Mouse (Mus musculus): ENCODE results near the gene Fzr1.

The Fzr1 gene

DNA sequence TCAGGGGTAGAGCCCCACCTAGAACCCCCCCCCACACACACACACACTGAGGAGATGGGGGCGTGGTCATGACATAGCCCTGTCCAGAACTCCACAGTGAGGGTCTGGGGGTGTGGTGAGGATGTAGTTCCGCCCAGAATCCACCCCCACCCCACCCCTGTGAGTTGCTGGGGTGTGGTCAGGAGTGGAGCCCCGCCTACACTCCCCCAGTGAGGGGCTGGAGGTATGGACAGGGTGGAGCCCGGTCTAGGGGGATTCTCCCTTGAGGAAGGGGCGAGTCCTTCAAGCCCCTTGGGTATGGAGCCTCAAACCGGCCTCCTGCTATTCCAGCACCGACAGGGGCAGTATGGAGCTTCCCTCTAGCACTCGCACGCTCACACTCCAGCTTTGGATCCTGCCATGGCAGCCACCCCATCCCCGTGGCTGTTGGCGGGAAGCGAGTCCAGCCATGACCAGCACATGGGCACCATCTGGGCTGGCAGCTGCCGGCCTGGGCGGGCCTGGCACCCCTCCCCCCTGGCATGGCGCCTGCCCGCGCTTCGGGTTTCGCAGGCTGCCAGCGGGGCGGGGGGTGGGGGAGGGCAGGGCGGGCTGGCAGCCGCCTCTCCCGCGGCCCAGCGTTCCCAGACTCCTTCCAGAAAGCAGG, 38.4 kb upstream of the Fzr1 start:
- DNase-seq (ENCODE audit: low read depth) = no peak

DNA sequence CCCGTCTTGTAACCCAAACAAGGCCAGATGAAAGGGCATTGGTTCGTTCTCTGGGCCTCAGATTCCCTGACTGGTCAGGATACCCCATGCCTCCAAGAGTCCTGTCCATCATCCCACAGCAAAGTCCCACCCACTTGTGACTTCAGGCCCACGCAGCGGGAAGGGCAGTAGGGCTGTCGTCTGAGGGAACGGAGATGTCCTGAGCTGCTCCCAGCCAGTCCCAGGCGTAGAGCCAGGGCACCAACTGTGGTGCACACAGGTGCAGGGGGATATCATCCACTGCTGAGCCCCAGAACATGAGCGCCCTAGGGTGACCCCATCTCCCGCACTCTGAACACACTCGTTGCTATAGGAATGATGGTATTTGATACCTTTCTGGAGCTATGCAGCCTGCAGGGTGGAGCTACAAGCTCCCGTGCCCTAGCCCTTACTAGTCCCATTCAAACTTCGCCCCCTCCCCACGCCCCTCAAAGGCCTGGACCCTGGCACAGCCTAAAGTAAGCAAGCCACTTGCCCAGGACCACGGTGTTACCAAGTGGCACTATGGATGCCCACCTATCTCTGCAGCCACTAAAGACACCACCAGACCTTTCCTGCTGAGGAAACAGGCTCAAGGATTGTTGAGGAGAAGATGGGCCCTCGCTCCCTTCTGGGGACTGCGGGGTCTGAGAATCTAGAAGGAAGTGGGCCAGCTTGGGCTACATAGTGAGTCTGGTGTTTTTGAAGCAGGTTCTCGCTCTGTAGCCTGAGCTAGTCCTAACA, 37.4 kb upstream of the Fzr1 start:
- no peak for DNase-seq (ENCODE audit: low read depth)

DNA sequence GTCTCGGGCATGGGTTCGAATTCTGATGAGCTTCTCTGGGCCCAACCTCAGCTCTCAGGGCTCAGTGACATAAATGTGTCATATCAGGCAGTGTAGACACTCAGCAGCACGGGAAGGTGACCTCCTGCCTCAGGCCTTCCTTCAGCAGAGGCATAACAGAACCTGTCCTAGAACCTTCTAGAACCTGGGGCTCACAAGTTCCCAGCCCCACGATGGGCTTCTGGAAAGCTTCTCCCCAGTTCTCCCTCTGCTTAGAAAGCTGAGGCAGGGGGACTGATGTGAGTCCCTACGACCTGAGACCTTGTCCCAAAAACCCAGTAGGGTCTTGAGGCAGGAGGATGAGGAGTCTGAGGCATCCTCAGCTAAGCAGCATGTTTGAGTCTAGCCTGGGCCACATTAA, 36.8 kb upstream of the Fzr1 start:
- DNase-seq (ENCODE audit: low read depth) = no peak

DNA sequence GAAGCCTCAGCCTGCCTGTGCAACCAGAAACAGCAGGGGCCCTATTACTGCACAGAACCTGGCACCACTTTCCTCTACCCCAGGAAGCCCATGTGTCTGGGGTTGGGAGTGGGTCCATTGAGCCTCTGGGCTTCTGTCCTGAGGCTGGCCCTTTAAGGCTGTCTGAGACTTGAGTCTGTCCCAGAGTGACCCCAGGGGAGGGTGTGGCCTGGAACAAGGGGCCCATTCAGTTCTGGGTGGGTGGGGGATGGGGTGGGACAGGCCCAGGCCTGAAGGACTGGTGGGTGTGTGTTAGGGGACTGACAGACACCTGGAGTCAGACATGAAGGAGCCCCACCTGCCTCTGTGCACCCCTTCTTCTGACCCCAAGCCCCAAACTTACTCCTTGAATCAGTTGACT, 36.4 kb upstream of the Fzr1 start:
- no peak for DNase-seq (ENCODE audit: low read depth)

DNA sequence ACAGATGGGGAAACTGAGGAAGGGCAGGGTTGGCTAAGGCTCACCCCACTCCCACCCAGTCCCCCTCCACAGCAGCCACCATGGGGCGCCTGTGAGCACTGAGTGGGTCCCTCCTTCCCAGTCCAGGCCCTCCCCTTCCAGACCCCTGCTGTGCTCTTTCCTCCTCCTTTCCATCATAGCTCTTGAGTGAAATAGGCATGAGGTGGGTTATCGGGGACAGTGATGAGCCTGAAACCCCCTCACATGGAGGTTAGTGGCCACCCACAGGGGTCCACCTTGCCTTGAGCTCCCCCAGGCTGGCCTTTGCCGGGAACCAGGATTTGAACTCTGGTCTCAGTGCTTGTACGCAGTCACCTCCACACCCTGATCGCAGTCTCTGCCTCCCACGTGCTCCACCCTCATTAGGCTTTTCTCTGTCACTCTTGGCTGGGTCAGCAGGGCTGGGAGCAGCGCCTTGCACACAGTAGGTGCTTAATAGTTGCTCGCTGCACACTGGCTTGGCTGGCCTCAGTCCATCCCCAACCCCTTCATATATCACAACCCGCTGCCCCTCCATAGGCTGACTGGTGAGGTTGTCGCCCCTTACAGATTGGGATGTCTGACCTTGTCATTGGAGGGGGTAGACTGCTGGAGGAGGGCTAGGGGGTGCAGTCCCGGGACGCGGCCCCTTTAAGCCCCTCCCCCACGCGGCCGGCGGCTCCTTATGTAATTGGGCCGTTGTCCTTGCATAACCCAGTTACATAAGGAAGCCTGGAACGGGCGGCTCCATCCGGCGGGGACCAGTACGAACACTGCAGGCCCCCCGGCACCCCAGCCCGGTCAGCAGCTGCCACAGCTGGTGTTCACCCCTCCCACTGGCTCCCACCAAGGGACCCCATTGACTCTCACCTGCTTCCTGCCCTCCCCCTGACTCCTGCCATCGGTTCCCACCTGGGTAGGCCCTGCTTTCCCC, 35.3 kb upstream of the Fzr1 start:
- DNase-seq (ENCODE audit: low read depth) = peak; percentile 62

DNA sequence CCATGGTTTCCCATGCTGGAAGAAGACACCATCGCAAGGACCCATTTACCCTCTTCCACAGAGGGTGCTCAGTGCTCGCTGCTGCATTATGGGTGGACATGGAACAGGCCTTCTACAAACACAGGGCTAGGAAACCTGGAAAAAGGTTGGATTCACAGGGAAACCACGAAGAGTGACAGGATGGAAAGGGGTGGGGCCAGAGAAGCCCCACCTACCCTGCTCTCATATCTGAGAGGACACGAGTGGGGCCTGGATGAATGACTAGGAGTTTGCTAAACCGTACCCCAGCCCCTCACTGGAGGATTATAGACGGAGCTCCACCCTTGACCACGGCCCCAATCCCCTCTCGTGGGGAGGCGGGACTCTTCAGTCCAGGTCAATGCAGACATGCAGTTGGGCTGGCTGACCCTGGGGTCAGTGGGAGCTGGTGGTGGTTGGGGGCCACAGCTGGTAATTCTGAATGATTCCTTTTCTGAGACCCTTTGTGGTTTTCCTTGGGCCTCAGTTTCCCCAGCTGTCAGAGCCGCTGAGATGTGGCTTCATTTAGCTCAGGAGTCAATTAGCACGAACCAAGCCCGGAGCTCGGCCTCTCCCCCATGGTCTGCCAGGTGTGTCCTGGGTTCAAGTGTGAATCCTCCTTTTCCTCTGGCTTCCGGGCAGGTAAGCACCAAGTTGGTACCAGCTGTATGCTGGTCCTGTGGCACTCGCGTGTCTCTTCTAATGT, 34.4 kb upstream of the Fzr1 start:
- no peak for DNase-seq (ENCODE audit: low read depth)

DNA sequence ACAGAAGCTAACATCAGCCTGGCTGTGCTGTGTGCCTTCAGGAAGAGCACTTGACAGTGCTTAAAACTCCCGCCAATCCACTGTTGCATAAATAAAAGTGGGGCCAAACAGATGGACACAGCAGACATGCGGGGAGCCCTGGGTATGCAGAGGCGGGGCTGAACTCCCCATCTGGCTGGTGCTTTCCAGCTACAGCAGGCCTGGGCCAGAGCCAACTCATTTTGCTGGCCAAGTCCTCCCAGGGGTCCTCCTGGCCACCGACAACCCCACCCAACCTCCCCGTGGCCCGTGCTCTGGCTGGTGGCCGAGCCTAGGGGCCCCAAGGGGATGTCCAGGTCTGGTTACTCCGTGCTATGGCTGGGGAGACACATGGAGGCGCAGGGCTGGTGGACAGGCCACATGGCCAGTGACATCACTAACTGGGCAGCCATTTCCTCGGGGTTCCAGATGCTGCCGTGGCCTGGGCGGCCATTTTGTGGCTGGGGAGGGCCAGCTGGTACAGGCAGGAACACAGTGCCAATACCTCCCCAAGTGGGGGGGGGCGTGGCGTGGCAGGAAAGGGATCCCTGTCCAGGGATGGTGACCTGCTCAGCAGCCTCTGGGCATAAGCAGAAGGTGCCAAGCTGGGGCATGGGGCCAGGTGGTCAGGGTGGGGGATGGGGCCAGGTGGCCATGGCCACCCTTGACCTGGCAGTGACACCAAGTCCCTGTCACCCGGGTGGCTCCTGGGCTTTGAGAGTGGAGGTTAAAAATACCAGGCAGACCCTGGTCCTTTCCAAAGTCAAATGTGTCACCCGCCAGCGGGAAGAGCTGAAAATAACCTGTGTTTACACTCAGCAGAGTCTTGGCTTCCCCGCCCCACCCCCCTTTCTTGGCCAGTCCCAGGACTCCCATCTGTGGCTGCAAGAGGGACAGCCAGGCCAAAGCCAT, 33.4 kb upstream of the Fzr1 start:
- DNase-seq (ENCODE audit: low read depth) = no peak

DNA sequence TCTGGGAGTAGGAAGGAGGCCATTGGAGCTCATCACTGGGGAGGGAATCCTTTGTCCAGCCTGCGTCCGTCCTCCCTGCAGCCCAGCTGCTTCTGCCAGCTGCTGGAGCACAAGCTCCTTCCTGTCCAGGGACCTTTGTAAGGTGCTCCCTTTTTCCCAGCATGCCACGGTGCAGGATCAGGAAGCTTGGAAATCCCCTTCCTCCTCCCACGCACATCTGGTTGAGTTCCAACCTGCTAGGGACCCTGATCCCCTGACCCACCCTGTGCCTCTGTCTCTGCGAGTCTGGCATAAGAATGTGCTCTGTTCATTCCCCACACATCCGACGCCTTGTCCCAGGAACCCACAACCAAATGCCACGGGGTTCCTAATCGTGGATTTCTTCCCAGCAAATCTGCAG, 32.7 kb upstream of the Fzr1 start:
- DNase-seq (ENCODE audit: low read depth) = no peak

DNA sequence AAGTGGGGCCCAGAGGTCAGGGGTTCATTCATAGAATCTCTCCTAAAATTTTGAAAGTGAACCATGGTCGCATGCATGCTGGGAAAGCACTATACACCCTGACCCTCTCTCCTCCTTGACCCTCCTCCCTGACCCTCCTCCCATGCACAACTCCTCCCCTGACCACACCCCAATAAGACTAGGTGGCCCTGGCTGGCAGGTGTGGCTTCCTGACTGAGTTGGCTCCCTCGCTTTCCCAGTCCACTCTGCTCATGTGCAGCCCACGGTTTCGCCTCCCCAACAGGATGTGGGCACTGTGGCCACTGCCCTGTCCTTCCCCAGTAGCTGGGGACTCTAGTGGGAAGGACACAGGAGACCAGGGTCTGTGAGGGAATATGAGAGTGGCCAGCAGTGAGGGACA, 32.0 kb upstream of the Fzr1 start:
- DNase-seq (ENCODE audit: low read depth) = no peak

DNA sequence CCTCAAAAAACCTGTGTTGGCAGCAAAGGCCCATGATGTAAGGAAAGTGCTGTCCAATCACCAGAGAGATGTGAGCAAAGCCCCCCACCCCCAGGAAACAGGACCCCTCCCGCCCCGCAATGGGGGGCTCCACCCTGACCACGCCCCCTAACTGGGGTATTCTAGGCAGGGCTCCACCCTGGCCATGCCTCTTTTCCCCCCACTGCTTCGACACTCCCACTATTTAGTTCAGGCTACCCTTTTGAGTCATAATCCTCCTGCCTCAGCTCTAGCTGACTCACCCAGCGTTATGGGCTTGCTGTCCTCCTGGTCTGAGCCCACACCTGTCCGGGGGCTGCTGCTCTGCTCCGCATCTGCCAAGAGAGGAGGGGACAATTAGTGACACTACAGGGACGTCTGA, 31.0 kb upstream of the Fzr1 start:
- DNase-seq (ENCODE audit: low read depth) = no peak

DNA sequence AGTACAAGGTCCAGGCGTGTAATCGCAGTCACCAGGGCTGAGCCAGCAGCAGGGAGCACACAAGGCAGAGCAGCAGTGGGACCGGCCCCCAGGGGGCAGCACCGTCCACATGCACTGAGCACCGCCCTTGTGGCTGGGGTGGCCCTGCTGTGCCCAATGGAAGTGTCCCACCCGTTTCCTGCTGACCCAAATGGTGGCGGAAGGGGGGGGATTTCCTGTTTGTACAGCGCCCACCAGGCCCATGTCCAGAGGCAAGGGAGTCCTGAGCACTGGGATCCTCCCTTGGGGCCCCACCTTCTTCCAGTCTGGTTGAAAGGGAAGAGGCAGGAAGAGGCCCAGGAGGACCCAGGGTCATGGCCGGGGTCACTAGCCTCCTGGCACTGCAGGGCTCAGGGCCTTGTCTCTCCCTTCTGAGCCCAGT, 30.6 kb upstream of the Fzr1 start:
- peak; percentile 81 for DNase-seq (ENCODE audit: low read depth)

DNA sequence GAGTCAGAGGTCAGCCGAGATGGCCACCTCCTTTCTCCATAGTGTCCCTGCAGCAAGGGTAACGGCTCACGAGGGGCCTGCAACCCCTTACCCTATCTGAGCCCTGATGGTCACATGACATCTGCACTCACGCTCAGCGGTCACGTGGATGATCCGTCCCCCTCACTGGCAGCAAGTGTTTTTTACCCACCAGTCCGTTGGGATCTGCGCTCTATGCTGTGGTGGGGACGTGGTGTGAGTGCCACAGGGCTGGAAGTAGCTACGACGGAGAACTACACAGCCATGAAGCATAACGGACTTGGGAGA, 30.1 kb upstream of the Fzr1 start:
- no peak for DNase-seq (ENCODE audit: low read depth)

DNA sequence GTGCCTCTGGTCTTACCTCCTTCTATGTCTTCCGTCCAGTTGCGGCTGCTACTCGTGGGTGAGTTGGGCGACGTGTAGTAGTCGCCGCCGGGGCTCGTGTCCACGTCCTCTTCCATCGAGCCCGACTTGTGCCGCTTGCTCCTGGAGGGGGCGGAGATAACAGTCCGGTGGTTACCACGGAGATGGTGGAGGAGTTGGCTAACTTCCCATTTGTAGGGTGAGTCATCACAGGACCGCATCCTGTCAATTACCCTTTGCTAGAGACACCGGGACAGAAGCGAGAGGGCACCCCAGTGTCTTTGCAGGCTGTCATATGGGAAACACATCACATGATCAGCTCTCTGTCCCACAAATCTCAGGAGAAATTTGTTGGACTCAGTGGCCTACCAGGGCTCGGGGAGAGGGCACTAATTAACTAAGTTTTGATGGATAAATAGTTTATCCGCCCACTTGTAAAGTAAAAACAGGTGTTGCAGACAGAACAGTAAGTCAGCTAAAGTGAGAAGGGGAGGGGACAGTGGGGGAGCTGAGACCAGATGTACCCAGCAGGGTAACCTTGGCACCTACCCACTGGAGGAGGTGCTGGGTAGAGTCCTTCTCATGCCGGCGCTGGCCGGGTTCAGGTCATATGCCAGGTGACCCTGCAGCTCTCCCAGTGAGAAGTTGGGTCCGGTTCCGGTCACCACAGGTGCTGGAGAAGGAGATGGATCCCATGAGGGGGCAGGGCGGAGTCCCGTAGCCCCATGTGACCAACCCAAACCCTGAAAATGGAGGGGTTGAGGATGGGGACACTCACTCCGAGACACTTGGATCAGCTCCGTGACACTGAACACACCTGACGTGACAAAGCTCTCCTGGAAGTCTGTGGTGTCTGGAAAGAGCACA, 29.5 kb upstream of the Fzr1 start:
- DNase-seq (ENCODE audit: low read depth) = peak; percentile 91

DNA sequence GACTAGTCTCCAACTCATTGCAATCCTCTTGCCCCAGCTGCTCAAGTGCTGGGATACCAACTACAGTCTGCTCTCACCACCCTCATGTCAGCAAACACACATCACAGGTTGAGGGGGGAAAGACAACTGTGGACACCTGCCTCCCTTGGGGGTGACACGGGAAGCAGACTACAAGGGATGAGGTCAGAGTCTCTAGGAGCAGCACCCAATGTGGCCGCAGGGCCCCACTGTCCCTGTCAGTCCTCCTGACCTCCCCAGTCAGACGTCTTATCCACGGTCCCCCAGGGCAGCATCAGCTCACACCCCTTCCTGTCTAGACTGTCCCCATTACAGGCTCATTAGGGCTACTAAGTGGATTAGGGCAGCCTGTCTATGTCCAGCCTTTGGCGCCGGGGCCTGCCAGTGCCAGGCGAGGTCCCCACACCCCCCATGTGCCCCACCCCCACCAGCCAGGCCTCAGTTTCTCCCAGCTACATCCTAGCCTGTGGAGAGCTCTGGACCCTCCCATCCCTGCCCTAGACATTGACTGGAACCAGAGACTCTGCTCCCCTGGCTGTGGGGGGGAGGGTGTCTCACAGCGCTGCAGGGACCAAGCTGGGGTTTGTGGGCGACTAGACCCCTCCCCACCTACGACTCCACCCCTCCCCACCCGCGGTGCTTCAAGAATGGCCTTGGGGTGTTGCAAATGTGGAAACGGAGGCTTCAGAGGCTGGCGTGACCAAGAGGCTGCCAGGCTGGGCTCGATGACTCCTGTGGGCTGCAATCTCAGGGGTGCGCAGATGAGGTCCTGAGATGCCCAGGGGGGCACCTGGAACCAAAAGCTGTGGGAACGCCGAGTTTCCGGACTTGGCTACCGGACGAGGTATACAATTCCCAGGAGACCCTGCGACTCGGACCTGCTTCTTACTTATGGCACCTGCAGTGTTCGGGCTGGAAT, 28.5 kb upstream of the Fzr1 start:
- no peak for DNase-seq (ENCODE audit: low read depth)

DNA sequence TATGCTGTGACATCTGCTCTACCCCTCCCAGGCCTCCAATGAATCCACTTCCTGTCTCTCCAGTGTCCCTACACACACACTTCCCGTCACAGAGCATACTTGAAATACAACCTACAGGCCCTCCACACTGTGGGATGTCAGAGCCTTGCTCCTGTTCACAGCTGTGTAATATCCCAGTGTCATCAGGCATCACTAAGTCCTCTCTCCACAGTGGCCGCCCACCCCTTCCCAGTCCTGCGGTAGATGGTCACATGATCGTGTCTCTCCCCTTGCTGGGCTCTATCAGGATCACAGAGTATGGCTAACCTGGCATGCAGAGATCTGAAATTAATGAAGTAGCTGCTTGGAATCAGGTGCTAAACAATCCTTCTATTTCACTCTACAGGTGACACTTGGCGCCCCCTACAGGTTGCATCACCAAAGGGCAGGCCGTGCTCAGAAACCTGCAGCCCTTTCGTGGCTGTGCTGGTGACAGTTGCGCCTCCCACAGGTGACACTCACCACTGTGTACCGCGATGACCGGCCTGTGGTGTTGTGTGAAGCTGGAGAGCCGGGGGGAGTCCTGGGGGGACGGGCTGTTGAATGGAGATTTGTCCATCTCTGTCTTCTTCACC, 27.4 kb upstream of the Fzr1 start:
- peak; percentile 57 for DNase-seq (ENCODE audit: low read depth)

DNA sequence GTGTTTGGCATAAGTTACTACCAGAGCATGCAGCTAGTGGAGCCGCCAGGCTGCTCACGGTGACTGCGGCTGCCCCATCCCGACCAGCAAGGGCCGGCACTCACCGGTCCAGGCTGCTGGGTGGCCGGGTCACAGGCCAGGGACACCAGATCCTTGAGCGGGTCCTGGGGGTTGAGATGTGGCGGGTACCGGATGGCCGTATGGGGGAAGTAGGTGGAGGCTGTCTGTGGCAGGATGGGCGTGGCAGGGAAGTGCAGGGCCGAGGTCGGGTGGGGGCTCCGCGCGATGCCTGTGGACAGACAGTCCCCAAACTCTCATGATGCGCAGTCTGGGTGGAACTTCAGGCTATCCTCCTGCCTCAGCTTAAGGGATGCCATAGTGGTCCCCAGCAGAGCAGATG, 26.4 kb upstream of the Fzr1 start:
- no peak for DNase-seq (ENCODE audit: low read depth)

DNA sequence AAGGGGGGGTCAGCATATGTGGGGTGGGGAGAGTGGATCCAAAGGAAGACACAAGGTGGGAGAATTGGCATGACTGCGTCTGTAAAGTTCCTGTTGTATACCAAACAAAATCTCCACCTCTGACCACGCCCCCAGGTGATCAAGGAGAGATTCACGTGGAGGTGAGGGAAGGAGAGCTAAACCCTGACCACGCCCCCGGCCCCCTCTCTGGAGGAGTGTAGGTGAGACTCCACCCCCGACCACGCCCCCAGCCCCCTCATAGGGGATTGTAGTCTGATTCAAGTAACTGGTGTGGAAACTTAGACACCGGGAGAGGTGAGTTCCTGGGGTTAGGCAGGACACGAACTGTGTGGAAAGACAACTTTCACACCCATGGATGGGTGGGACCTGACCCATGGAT, 25.8 kb upstream of the Fzr1 start:
- no peak for DNase-seq (ENCODE audit: low read depth)

DNA sequence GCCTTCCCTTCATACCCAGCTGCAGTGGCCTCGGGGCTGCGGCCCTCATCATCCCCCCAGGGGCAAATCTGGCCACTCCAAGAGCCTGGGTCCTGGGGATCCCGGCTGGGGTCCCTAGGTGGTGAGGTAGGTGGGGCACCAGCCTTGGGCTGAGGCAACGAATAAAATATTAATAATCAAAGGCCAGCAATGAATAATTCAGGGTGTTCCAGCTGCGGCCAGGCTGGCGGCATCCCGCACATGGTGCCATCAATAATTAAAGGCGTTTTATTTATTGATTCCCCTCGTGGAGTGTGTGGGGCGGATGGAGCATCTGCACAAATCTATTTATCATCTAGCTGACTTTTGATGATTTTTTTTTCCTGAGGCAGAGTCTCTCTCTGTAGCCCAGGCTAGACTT, 25.2 kb upstream of the Fzr1 start:
- DNase-seq (ENCODE audit: low read depth) = no peak

Data from c-Kit-positive CD71-negative TER-119-negative erythroid progenitor cells, embryonic 14.5 days (primary cell).